In the genomic region with DNA sequence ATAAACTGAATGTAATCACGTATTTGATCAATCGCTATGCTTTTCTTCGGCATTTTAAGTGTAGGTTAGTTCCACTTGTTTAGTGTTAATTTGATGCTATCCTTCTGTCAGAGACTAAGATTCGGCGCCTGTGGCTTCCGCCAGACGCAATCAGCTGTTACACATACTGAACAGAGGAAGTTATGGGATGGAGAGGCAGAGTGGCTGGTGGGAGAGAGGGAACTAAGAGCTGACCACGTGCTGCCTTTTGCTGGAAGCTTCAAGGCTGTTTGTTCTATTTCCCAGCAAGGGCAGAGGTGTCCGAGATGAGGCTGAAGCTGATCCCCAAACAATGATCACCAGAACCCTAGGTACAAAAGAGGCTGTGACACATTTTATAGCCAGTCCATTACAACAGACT, we compare ENCODE assay signal across 27 mouse cellular contexts. TPM values are rescaled to one million over a fixed set of nuclear protein-coding genes. Genes with fewer than 3 reads are reported as not detected.
A peak's percentile ranks its signal among the peaks of the same experiment; 100 is the strongest.
DNase-seq lines count a peak whose midpoint lies in the region; ATAC-seq and TF ChIP-seq lines count a peak whose summit lies in the region.
"Had no signal": no experiment of that assay in that cellular context is flagged by ENCODE, and none has a peak within 500 bp of the region (broad histone marks: within the 10 kb centered on the region; RNA-seq: fewer than 3 reads in every experiment).

No protein-coding gene starts in this region.

- 21% methylated on average over 9 of the region's 9 CpGs for WGBS in thymus, adult 2 months
- 80% methylated on average over 9 of the region's 9 CpGs for WGBS in hindbrain, embryonic 10.5 days

- TF ChIP-seq POLR2A in thymus, adult 2 months (IDR thresholded peaks at IDR 0.05; ENCODE audit: control insufficient read depth, extremely low read depth, insufficient read depth, low read length, poor library complexity) = no peak

- no peak for ATAC-seq in erythroid progenitor cell, adult 5-6 weeks (replicated peaks; ENCODE audit: low FRiP score, poor library complexity, severe bottlenecking)
- ATAC-seq: forebrain, embryonic 13.5 days; midbrain, embryonic 16.5 days; Patski had no signal

- peaks cover 10% of the 10 kb centered on the region for H3K4me1 ChIP-seq in thymus, adult 2 months (replicated peaks; ENCODE audit: control insufficient read depth, insufficient read depth, low read length)
- H3K4me1 ChIP-seq in hindbrain, embryonic 10.5 days (replicated peaks) = no peaks in the 10 kb centered on the region
- H3K4me1 ChIP-seq: forebrain, embryonic 13.5 days; heart, embryonic 12.5 days; hindbrain, embryonic 13.5 days; liver, embryonic 13.5 days; stomach, embryonic 15.5 days had no signal

- no peaks in the 10 kb centered on the region for H3K36me3 ChIP-seq in thymus, adult 2 months (ENCODE audit: control insufficient read depth, insufficient read depth, low read length)
- no peaks in the 10 kb centered on the region for H3K36me3 ChIP-seq in hindbrain, embryonic 10.5 days
- H3K36me3 ChIP-seq: embryonic facial prominence, embryonic 13.5 days; G1E; heart, embryonic 12.5 days; hindbrain, embryonic 13.5 days; liver, embryonic 13.5 days; stomach, embryonic 15.5 days had no signal

- H3K27ac ChIP-seq in thymus, adult 2 months (ENCODE audit: control insufficient read depth, insufficient read depth, low read length) = peak overlapping the region; percentile 59
- no peak overlapping the region for H3K27ac ChIP-seq in hindbrain, embryonic 10.5 days
- H3K27ac ChIP-seq: embryonic facial prominence, embryonic 13.5 days; forebrain, embryonic 13.5 days; hindbrain, embryonic 13.5 days; left cerebral cortex, adult 2 months; liver, embryonic 13.5 days; stomach, embryonic 15.5 days had no signal

- H3K27me3 ChIP-seq in thymus, adult 2 months (ENCODE audit: control insufficient read depth, insufficient read depth, low read length) = no peaks in the 10 kb centered on the region
- no peaks in the 10 kb centered on the region for H3K27me3 ChIP-seq in hindbrain, embryonic 10.5 days (ENCODE audit: insufficient read depth, poor library complexity, severe bottlenecking)
- H3K27me3 ChIP-seq: embryonic facial prominence, embryonic 13.5 days; forebrain, embryonic 13.5 days; heart, embryonic 12.5 days; hindbrain, embryonic 13.5 days; liver, embryonic 13.5 days; stomach, embryonic 15.5 days had no signal

- no peak overlapping the region for H3K4me3 ChIP-seq in thymus, adult 2 months (ENCODE audit: control insufficient read depth, insufficient read depth, low read length)
- H3K4me3 ChIP-seq in hindbrain, embryonic 10.5 days = no peak overlapping the region
- H3K4me3 ChIP-seq: embryonic facial prominence, embryonic 13.5 days; erythroblast, embryonic 14.5 days; forebrain, embryonic 13.5 days; heart, embryonic 12.5 days; hindbrain, embryonic 13.5 days; left cerebral cortex, adult 2 months; liver, embryonic 13.5 days; myocyte; stomach, embryonic 15.5 days had no signal

- no peaks in the 10 kb centered on the region for H3K9me3 ChIP-seq in hindbrain, embryonic 10.5 days
- H3K9me3 ChIP-seq: embryonic facial prominence, embryonic 13.5 days; forebrain, embryonic 13.5 days; G1E; heart, embryonic 12.5 days; hindbrain, embryonic 13.5 days; liver, embryonic 13.5 days; stomach, embryonic 15.5 days had no signal

- DNase-seq in heart, adult 11 months = peak; percentile 66
- DNase-seq in heart, postnatal 4 days = no peak
- DNase-seq in thymus, adult 2 months = peak; percentile 23
- no peak for DNase-seq in thymus, postnatal 10 days (ENCODE audit: low spot score in 2 of 2)
- peak; percentile 33 for DNase-seq in thymus, postnatal 14 days
- DNase-seq in hindbrain, embryonic 10.5 days (ENCODE audit: low spot score) = no peak
- DNase-seq: cerebellum, adult 18-20 months; cerebellum, postnatal 14 days; heart, postnatal 14 days; kidney, adult 8-10 months; kidney, postnatal 10 days; liver, embryonic 13.5 days; lung, adult 2 months; right cerebral cortex, adult 18-20 months had no signal

- TF ChIP-seq CTCF in thymus, adult 2 months (IDR thresholded peaks at IDR 0.05; ENCODE audit: borderline replicate concordance, control insufficient read depth, extremely low read depth, insufficient read depth, low read length, poor library complexity) = no peak

RNA-seq across cellular contexts. Expression of a gene that starts 56.3 kb away (rescaled TPM):
- not detected for total RNA-seq in heart, postnatal 4 days (2021)
- polyA plus RNA-seq in thymus, adult 2 months (2012; rRNA removed) = 3.5 and 3.8 TPM in 2 replicates
- total RNA-seq in erythroid progenitor cell, adult 5-6 weeks (2015; ENCODE audit: low replicate concordance) = not detected in 2 replicates
- total RNA-seq in erythroid progenitor cell, adult 5-6 weeks (2017; ENCODE audit: low replicate concordance) = not detected in 2 replicates
- 0.60 and 0.63 TPM in 2 replicates for polyA plus RNA-seq in hindbrain, embryonic 10.5 days (2016; fragmentation: Nextera tagmentation; extraction: Ambion mirVana)
- total RNA-seq: gastrocnemius, adult 8-10 months had no signal
- polyA plus RNA-seq: erythroblast, embryonic 14.5 days; G1E; heart, embryonic 12.5 days; lung, adult 2 months; Patski had no signal

Comparison
In these comparisons a context has a peak if more than half of its experiments do, and no peak if none do; other contexts are left out.
1. DNase-seq: peak in heart, adult 11 months (single experiment), thymus, adult 2 months (single experiment) and thymus, postnatal 14 days (single experiment); none in heart, postnatal 4 days (single experiment), thymus, postnatal 10 days (0 of 2) and hindbrain, embryonic 10.5 days (single experiment).